27 mouse cellular contexts compared by ENCODE assay signal in genomic region chr7:139564161-139564560, GRCm38 (mm10). TPM values are rescaled to one million over a fixed set of nuclear protein-coding genes. Genes with fewer than 3 reads are reported as not detected.
DNase-seq lines count a peak whose midpoint lies in the region; ATAC-seq lines count a peak whose summit lies in the region.
"Had no signal": no experiment of that assay in that cellular context is flagged by ENCODE, and none has a peak within 500 bp of the region (broad histone marks: within the 10 kb centered on the region; RNA-seq: fewer than 3 reads in every experiment).

No protein-coding gene starts in this region.

- no peak overlapping the region for H3K4me2 ChIP-seq in embryonic facial prominence, embryonic 11.5 days (ENCODE audit: low read depth, low read length)
- no peak overlapping the region; the same call in 1 of the 2 replicates for H3K4me2 ChIP-seq in heart, embryonic 15.5 days
- H3K4me2 ChIP-seq in midbrain, embryonic 13.5 days (replicated peaks) = no peak overlapping the region
- H3K4me2 ChIP-seq in midbrain, embryonic 15.5 days = no peak overlapping the region
- H3K4me2 ChIP-seq: embryonic facial prominence, embryonic 13.5 days; forebrain, embryonic 13.5 days; hindbrain, embryonic 13.5 days; intestine, embryonic 15.5 days; kidney, embryonic 15.5 days had no signal

- H3K4me3 ChIP-seq in embryonic facial prominence, embryonic 11.5 days (ENCODE audit: low read depth, low read length) = no peak overlapping the region
- H3K4me3 ChIP-seq in embryonic facial prominence, embryonic 10.5 days = no peak overlapping the region
- no peak overlapping the region for H3K4me3 ChIP-seq in heart, embryonic 15.5 days
- no peak overlapping the region for H3K4me3 ChIP-seq in midbrain, embryonic 13.5 days (replicated peaks)
- H3K4me3 ChIP-seq in midbrain, embryonic 15.5 days = no peak overlapping the region
- H3K4me3 ChIP-seq: embryonic facial prominence, embryonic 13.5 days; forebrain, embryonic 10.5 days; forebrain, embryonic 13.5 days; hindbrain, embryonic 10.5 days; hindbrain, embryonic 13.5 days; intestine, embryonic 15.5 days; kidney, embryonic 15.5 days had no signal

- H3K9ac ChIP-seq in embryonic facial prominence, embryonic 11.5 days (replicated peaks; ENCODE audit: low read length) = no peak overlapping the region
- H3K9ac ChIP-seq in heart, embryonic 15.5 days = no peak overlapping the region
- no peak overlapping the region for H3K9ac ChIP-seq in midbrain, embryonic 13.5 days (replicated peaks)
- H3K9ac ChIP-seq in midbrain, embryonic 15.5 days = no peak overlapping the region
- H3K9ac ChIP-seq: embryonic facial prominence, embryonic 13.5 days; forebrain, embryonic 13.5 days; hindbrain, embryonic 13.5 days; intestine, embryonic 15.5 days; kidney, embryonic 15.5 days had no signal

- no peak overlapping the region for H3K27ac ChIP-seq in embryonic facial prominence, embryonic 11.5 days (replicated peaks; ENCODE audit: low read depth, low read length)
- H3K27ac ChIP-seq in embryonic facial prominence, embryonic 10.5 days (replicated peaks) = no peak overlapping the region
- no peak overlapping the region for H3K27ac ChIP-seq in heart, embryonic 15.5 days
- no peak overlapping the region for H3K27ac ChIP-seq in midbrain, embryonic 13.5 days
- H3K27ac ChIP-seq in midbrain, embryonic 15.5 days = no peak overlapping the region
- H3K27ac ChIP-seq: embryonic facial prominence, embryonic 13.5 days; forebrain, embryonic 10.5 days; forebrain, embryonic 13.5 days; intestine, embryonic 15.5 days; kidney, embryonic 15.5 days had no signal

- no peaks in the 10 kb centered on the region for H3K9me3 ChIP-seq in embryonic facial prominence, embryonic 11.5 days (replicated peaks; ENCODE audit: control insufficient read depth, low read length)
- no peaks in the 10 kb centered on the region for H3K9me3 ChIP-seq in embryonic facial prominence, embryonic 10.5 days
- no peaks in the 10 kb centered on the region for H3K9me3 ChIP-seq in heart, embryonic 15.5 days (replicated peaks)
- no peaks in the 10 kb centered on the region for H3K9me3 ChIP-seq in midbrain, embryonic 13.5 days
- H3K9me3 ChIP-seq in midbrain, embryonic 15.5 days = no peaks in the 10 kb centered on the region
- H3K9me3 ChIP-seq: embryonic facial prominence, embryonic 13.5 days; forebrain, embryonic 10.5 days; forebrain, embryonic 13.5 days; hindbrain, embryonic 10.5 days; hindbrain, embryonic 13.5 days; intestine, embryonic 15.5 days; kidney, embryonic 15.5 days had no signal

- H3K4me1 ChIP-seq in embryonic facial prominence, embryonic 11.5 days (ENCODE audit: control insufficient read depth, insufficient read depth, low read length) = no peaks in the 10 kb centered on the region
- H3K4me1 ChIP-seq in embryonic facial prominence, embryonic 10.5 days = peaks cover 4% of the 10 kb centered on the region; the same call in 1 of the 2 replicates
- peaks cover 21% of the 10 kb centered on the region for H3K4me1 ChIP-seq in heart, embryonic 15.5 days (replicated peaks)
- H3K4me1 ChIP-seq in midbrain, embryonic 13.5 days (replicated peaks) = peaks cover 9% of the 10 kb centered on the region
- peaks cover 8% of the 10 kb centered on the region; the same call in 1 of the 2 replicates for H3K4me1 ChIP-seq in midbrain, embryonic 15.5 days
- H3K4me1 ChIP-seq: embryonic facial prominence, embryonic 13.5 days; intestine, embryonic 15.5 days; kidney, embryonic 15.5 days had no signal

- H3K36me3 ChIP-seq in embryonic facial prominence, embryonic 11.5 days (replicated peaks; ENCODE audit: control insufficient read depth, insufficient read depth, low read depth, low read length) = no peaks in the 10 kb centered on the region
- peaks cover 4% of the 10 kb centered on the region; the same call in 1 of the 2 replicates for H3K36me3 ChIP-seq in embryonic facial prominence, embryonic 10.5 days (replicated peaks)
- peaks cover 56% of the 10 kb centered on the region for H3K36me3 ChIP-seq in heart, embryonic 15.5 days
- H3K36me3 ChIP-seq in midbrain, embryonic 13.5 days = no peaks in the 10 kb centered on the region
- 0 out of 2 replicates have a peak, but pooled peaks cover under 1% of the 10 kb centered on the region for H3K36me3 ChIP-seq in midbrain, embryonic 15.5 days (replicated peaks)
- H3K36me3 ChIP-seq: forebrain, embryonic 10.5 days had no signal

- no peak for DNase-seq in embryonic facial prominence, embryonic 11.5 days (ENCODE audit: low spot score)
- no peak for DNase-seq in embryonic facial prominence, embryonic 10.5 days (ENCODE audit: low spot score)
- DNase-seq in gastrocnemius, adult 8-10 months (ENCODE audit: low spot score in 2 of 2) = peak; percentile 33 to 62
- DNase-seq in gastrocnemius, postnatal 10 days = no peak
- DNase-seq in heart, adult 18-20 months = no peak
- DNase-seq: adrenal gland, adult 8-10 months; adrenal gland, postnatal 25 days; cerebellum, adult 18-20 months; cerebellum, adult 9-10 months; cerebellum, postnatal 14 days; heart, postnatal 36 days; kidney, adult 11 months; kidney, adult 8-10 months had no signal

- no peaks in the 10 kb centered on the region for H3K27me3 ChIP-seq in embryonic facial prominence, embryonic 11.5 days (ENCODE audit: control insufficient read depth, insufficient read depth, low read length)
- peaks cover 38% of the 10 kb centered on the region for H3K27me3 ChIP-seq in embryonic facial prominence, embryonic 10.5 days (replicated peaks; ENCODE audit: low read depth, poor library complexity, severe bottlenecking)
- no peaks in the 10 kb centered on the region for H3K27me3 ChIP-seq in heart, embryonic 15.5 days
- peaks cover 68% of the 10 kb centered on the region for H3K27me3 ChIP-seq in midbrain, embryonic 13.5 days
- peaks cover 25% of the 10 kb centered on the region for H3K27me3 ChIP-seq in midbrain, embryonic 15.5 days (replicated peaks)
- H3K27me3 ChIP-seq: embryonic facial prominence, embryonic 13.5 days; intestine, embryonic 15.5 days; kidney, embryonic 15.5 days had no signal

- ATAC-seq in embryonic facial prominence, embryonic 11.5 days (replicated peaks; ENCODE audit: insufficient number of reproducible peaks, low FRiP score, low TSS enrichment, low read depth) = 0 out of 2 replicates have a peak, but pooled peaks have one; percentile 32
- ATAC-seq in heart, embryonic 15.5 days (replicated peaks; ENCODE audit: insufficient number of reproducible peaks, insufficient read depth, low FRiP score, low read depth) = peak; percentile 33; the same call in 1 of the 2 replicates
- 0 out of 2 replicates have a peak, but pooled peaks have one; percentile 3 for ATAC-seq in midbrain, embryonic 13.5 days
- ATAC-seq in midbrain, embryonic 15.5 days (replicated peaks) = no peak
- ATAC-seq: activated CD4-positive, CD25-positive, alpha-beta regulatory T cell, adult 4 months; forebrain, embryonic 13.5 days; forebrain, embryonic 16.5 days; hindbrain, embryonic 16.5 days; intestine, embryonic 15.5 days had no signal

- WGBS in embryonic facial prominence, embryonic 11.5 days = 80% methylated on average over 2 of the region's 2 CpGs
- 90% methylated on average over 2 of the region's 2 CpGs for WGBS in embryonic facial prominence, embryonic 10.5 days
- 70% methylated on average over 2 of the region's 2 CpGs for WGBS in heart, embryonic 15.5 days
- 94% methylated on average over 2 of the region's 2 CpGs for WGBS in midbrain, embryonic 13.5 days
- WGBS in midbrain, embryonic 15.5 days = 92% methylated on average over 2 of the region's 2 CpGs

RNA-seq across cellular contexts. Expression of gene Nkx6-2, which starts 18.4 kb away (rescaled TPM):
- polyA plus RNA-seq in embryonic facial prominence, embryonic 11.5 days (2014; fragmentation: Nextera tagmentation; extraction: Ambion mirVana) = 4.2 and 4.4 TPM in 2 replicates
- 3.8 and 15.1 TPM in 2 replicates for polyA plus RNA-seq in embryonic facial prominence, embryonic 10.5 days (2016; fragmentation: Nextera tagmentation; extraction: Ambion mirVana)
- total RNA-seq in gastrocnemius, adult 8-10 months (2022) = not detected
- total RNA-seq in gastrocnemius, postnatal 10 days (2021) = not detected
- 0.16 and 0.48 TPM in 2 replicates for polyA plus RNA-seq in heart, embryonic 15.5 days (2015; fragmentation: Nextera tagmentation; extraction: Ambion mirVana)
- total RNA-seq in heart, adult 18-20 months (2021) = under 1 TPM in 1 of 2 experiments, not detected in 1; 0.15 TPM
- 7.6 and 10.8 TPM in 2 replicates for polyA plus RNA-seq in midbrain, embryonic 13.5 days (2015; fragmentation: Nextera tagmentation; extraction: Ambion mirVana)
- 3.9 and 7.2 TPM in 2 replicates for polyA plus RNA-seq in midbrain, embryonic 15.5 days (2015; fragmentation: Nextera tagmentation; extraction: Ambion mirVana)
- total RNA-seq: adrenal gland, postnatal 25 days; heart, postnatal 36 days had no signal
- polyA plus RNA-seq: activated CD4-positive, CD25-positive, alpha-beta regulatory T cell, adult 4 months; embryonic facial prominence, embryonic 13.5 days; gonadal fat pad, adult 2 months; kidney, embryonic 15.5 days had no signal

Comparison
In these comparisons a context has a peak if more than half of its experiments do, and no peak if none do; other contexts are left out.
1. DNase-seq: peak in gastrocnemius, adult 8-10 months (2 of 2); none in embryonic facial prominence, embryonic 11.5 days (single experiment), embryonic facial prominence, embryonic 10.5 days (single experiment), gastrocnemius, postnatal 10 days (single experiment) and heart, adult 18-20 months (0 of 2).